Mouse (Mus musculus) CD4-positive helper T cell, adult 2 months (primary cell): ENCODE measurements at regions not wholly inside any gene's neighbourhood (a gene's known extent, or its start where the extent isn't known, plus 50 kb on each side); places are given as distances from the start of the nearest gene placed in this dataset.

Source experiments
- DNase-seq: peaks from one replicate; pipeline ENCODE4 v3.0.0-alpha.2; 2012; ENCODE audit warnings: low read depth, missing footprints, low spot score

GRCm38 (mm10) chr11:90088473-90088872 is 58.3 kb downstream of the Tmem100 start:
- no peak for DNase-seq

- peak; percentile 12 for DNase-seq
Observed at GRCm38 (mm10) chr11:90094052-90094451, 63.9 kb downstream of the Tmem100 start.

GRCm38 (mm10) chr11:90094700-90095355 is 64.7 kb downstream of the Tmem100 start:
- DNase-seq: no peak

GRCm38 (mm10) chr11:90098471-90098870 is 68.3 kb downstream of the Tmem100 start:
- DNase-seq: no peak

- DNase-seq: no peak
Observed at GRCm38 (mm10) chr11:90099178-90099577, 69.0 kb downstream of the Tmem100 start.

DNA sequence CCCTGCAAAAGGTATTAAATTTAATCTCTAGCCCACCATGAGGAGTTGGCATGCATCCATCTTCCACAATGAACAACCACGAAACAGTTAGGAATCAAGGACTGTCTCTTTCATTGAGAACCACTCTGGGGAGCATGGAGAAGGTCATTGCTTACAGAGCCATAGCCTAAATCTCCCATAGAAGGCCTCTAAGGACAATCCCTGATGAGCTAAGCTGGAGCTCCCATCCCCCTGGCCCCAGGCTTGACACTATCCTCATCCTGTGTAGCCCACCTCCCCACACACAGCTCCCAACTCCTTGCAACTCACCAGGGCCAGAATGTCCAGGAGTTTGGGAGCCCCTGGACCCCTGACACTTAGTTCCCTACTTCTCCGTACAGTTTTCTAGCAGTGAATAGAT is 70.0 kb downstream of the Tmem100 start:
- no peak for DNase-seq

- no peak for DNase-seq
Observed at GRCm38 (mm10) chr11:90101284-90101683, 71.1 kb downstream of the Tmem100 start.

DNA sequence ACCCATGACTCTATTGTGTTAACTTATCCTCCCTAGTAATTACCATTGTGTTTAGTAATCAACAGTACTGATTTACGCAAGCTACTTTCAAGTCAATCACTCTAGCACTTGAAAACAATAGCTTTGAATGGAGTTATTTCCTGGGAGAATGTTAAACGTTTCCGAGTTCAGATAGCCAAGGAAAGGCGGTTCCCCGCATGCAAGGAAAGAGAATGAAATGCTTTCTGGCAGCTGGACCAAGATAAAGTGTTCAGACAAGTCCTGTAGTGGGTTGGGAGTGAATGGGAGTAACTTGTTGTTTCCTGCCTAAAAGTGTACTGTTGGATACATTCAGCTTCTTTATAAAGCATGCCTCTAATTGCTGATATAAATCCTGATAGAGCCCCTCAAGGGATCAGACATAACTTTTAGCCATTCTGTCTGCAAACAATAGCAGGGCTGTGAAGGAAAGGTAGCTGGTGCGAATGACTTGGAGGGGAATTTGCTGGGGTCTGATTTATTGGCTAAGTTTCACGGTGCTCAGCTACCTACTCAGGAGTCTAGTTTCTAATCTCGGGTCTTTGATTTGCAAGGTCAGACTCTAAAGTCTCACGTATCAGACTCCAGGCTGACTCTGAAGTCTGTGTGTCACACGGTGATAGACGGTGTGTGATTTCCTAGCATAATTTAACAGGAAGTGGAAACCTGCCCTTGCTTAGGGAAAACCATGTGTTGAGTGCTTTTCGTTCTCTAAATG is 76.1 kb downstream of the Tmem100 start:
- no peak for DNase-seq

DNA sequence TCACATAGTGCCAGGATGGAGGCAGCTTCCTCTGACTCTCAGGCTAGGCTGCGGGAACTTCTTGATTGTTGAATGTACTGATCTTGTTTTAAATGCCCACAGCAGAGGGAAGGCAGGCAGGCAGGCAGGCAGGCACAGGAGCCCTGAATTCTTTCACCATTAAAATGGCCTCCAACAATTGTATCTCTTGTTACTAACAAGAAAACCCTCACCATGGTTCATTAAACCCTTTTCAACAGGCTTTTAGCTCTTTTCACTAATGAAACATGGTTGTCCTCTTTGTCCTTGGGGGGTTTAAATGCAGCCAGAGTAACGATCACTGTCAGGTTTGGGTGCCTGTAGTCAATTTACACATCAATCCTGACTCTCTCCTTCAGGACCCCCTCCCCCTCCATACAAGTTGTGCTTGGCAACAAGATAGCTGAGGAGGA is 77.8 kb upstream of the Gm45716 start:
- DNase-seq: no peak

DNA sequence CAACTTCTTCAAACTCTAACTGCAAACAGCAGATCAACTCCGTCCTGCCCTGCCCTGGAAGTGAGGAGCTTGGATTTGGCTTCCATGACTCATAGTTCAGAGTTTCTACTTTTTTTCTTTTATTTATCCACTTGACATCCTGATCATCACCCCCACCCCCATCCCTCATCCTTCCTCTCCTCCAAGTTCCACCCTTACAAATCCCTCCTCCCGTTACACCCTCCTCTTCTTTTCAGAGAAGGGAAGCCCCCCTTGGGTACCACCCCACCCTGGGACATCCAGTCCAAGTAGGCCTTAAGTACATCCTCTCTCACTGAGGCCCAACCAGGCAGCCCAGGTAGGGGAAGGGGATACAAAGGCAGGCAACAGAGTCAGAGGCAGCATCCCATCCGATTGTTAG is 77.3 kb upstream of the Gm45716 start:
- DNase-seq: no peak

DNA sequence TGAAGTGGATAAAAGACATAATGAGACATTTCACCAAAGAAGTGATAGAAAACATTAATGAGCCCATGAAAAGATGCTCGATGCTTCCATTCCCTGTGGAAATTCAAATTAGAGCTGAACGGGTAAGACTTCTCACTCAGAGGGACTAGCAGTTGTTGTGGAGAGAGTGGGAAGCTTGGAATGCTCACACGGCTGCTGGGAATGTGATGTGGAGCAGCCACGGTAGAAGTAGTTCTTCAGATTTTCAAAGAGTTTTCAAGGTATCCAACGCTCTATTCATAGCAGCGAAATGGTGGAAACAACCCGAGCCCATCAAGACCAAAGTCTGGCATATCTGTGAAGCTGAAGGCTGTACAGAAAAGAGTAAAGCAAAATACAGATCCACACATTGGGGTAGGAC is 75.3 kb upstream of the Gm45716 start:
- DNase-seq: no peak

- DNase-seq: no peak
Observed at GRCm38 (mm10) chr11:90116676-90117663, 70.5 kb upstream of the Gm45716 start.

GRCm38 (mm10) chr11:90117664-90118295 is 69.7 kb upstream of the Gm45716 start:
- DNase-seq: no peak

GRCm38 (mm10) chr11:90121902-90122301 is 65.6 kb upstream of the Gm45716 start:
- DNase-seq: no peak

- no peak for DNase-seq
Observed at GRCm38 (mm10) chr11:90122709-90123108, 64.8 kb upstream of the Gm45716 start.

DNA sequence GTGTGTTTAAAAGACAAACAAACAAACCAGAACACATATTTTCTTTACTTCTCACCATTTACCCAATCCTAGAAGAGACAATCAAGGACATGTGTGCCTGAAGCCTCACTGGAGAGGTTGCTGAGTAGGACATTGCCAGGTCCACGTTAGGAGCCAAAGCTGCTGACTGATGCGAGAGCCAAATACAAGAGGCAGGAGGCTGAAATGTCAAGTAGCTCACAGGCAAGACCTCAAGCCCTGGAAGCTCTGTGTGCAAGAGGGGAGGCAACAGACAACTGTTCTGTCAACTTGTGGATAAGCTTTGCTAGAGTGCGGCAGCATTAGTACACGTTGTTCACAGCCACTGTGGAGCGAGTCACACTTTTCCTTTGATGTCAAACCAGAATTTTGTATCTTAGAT is 63.6 kb upstream of the Gm45716 start:
- no peak for DNase-seq

DNA sequence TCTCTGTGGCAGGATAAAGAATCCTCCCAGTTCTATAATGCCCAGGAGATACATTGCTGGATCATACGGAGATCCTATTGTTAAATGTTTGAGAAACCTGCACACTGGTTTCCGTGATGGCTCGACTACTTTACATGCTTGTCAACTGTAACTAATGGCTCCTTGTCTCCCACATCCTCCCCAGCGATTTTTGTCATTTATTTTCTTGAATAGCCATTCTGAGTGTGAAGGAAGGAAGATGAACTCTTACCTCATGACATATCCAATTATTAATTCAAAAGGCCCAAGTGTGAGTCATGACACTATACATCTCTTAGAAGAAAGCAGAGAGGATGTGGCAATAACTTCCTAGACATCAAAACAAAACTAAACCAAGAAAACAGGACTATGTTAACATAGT is 61.2 kb upstream of the Gm45716 start:
- DNase-seq: no peak

GRCm38 (mm10) chr11:90128865-90129415 is 58.5 kb upstream of the Gm45716 start:
- DNase-seq: no peak

GRCm38 (mm10) chr11:90129793-90130624 is 57.5 kb upstream of the Gm45716 start:
- DNase-seq: no peak

- no peak for DNase-seq
Observed at GRCm38 (mm10) chr11:90130635-90131034, 56.8 kb upstream of the Gm45716 start.
